Mouse (Mus musculus) adrenal gland, postnatal 36 days (tissue): ENCODE data around the gene Gnpda2. TPM values are rescaled to one million over a fixed set of nuclear protein-coding genes. Genes with fewer than 3 reads are reported as not detected.

Experiments used
- DNase-seq, 2 experiments: peaks; one replicate each; pipeline ENCODE4 v3.0.0; 2021; ENCODE audit warnings: mixed read lengths in 1 of 2
- long read RNA-seq, 2 experiments: library from polyadenylated mRNA; stranded (forward); transcript quantifications; one replicate each; pipeline ENCODE4 v2.0.0; 2021; ENCODE audit warnings: borderline sequencing depth in 2 of 2
- total RNA-seq, 2 experiments: library from RNA; stranded (reverse); gene quantifications; 2 replicates each; pipeline ENCODE4 v1.2.3; 2021

Gene Gnpda2
- total RNA-seq, result 10 to 100 TPM; 15.3 to 25.2 TPM
- long read RNA-seq, experiment 1, transcript Gnpda2-201 (7 exons, 1,894 nt), result major isoform, 42 of 47 reads
- long read RNA-seq, experiment 1, partial matches to known transcripts, result 0 of 47 reads
- long read RNA-seq, experiment 1, other reads (novel, unspliced or antisense), result 1 of 47 reads
- long read RNA-seq, experiment 2, partial matches to known transcripts, result 0 of 4 reads
- long read RNA-seq, experiment 2, other reads (novel, unspliced or antisense), result 0 of 4 reads

DNA sequence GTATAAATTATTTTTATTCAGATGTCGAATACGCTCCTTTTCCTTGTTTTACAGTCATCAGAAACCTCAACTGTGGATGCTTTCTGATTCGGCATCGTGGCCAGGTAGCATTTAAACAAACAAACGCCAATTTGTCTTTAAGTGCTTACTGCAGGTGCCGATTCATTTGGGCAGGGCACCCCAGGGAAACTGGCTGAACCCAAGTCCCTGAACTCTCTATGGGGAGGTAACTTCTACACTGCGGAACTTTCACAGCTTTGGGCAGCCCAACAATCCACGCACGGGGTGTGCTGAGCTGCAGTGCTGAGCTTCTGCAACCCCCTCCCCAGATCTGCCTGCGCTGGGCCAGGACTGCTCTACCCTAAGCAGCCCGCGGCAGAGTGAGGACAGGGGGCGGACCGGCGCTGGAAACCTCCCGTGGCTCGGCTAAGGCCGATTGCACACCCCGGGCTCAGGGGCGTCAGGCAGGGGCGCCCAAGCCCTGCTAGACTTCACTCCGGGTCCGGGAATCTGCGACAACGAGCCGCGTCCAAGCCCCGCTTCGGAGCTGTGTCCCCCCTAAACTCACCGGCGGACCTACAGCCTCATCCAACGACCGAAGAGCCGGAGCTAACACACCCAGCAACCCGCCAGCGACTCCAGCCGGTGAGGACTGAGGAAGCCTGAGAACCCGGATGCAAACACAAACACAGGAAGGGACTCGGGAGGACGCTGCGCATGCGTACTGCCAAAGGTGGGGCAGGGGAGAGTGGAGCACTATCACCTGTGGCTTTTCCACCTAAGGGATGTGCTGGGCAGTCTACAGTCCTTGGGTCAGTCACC lies at the start of gene Gnpda2:
Gene Gnpda2 (minus strand): TSS at position 701 of the 822 bp plus-strand sequence.
- DNase-seq, result peak; percentile 85 to 90

DNA sequence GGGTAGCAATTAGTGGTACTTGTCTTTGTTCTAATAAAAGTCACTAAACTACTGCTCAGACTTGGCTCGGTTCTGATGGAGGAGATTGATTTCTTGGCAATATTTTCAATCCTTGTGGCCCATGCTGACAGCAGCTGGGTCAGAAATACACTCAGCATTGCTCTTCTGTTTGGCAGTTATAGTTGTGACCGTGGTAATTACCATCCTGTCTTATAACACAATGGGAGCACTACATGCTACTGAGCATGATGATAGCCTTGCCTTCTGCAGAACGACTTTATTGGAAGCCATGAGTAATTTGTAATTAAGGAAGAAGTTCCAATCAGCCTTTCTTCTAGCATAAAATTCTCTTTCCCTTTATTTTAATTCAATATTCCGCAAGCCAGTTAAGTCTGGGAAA lies 42.6 kb upstream of the Gnpda2 start:
- DNase-seq, result no peak

DNA sequence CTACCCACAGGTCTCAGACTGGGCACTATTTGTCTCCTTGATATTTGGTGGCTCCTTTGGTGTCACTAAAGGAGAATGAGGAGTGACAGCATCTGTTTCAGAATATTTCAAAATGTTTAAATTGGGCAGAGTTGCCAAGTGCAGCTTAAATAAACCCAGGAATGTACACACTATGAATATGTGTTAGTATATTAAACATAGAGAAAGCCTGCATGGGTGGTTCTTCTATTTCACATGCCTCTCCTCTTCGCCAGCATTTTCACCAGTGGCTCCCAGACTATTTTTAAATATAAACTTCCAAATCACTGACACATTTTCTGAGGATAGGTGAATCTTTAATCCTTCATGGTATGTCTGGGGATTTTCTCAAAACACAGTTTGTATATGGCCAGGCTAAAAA lies 28.8 kb upstream of the Gnpda2 start:
- no peak for DNase-seq

DNA sequence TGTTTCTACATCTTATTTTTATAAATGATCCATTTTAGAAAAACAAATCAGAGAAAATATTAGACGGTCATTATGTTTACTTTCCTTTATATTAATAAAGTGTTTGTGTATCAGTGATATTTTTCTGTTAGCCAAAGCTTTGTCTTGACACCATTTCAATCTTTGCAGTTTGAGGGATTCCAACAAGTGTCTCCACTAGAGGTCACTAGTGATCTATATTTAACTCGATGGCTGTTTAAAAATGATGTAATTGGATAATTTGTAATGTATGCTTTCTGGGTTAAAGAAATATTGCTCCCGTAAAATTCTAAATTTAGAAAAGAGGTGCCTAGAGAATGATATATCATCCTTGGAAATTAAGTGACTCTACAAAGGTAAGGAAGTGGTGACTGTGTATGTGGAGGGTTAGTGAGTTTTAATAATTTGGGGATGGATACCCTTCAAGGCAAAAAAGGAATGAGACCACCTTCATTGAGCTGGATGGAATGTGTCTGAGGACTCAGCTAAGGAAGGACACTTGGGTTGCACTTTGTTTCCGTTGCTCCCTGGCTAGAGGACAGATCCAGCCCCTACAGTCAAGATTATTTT lies 21.2 kb upstream of the Gnpda2 start:
- no peak for DNase-seq

DNA sequence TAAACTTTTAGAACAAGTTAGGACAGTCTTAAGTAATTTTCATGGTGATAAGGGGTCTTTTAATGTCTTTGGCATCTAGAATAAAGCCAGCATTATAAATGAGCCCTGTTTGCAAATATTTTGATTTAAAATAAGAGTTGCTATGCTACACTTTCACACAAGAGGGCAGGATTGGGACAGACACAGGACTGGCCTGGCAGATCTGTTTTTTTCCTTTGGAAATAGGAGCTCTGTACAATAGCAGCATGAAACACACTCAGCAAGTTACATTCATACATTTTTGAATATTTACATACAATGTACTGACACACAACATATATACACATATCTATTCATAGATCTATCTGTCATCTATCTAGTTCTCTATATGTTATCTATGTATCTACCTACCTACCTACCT lies 8.9 kb upstream of the Gnpda2 start:
- DNase-seq, result no peak

DNA sequence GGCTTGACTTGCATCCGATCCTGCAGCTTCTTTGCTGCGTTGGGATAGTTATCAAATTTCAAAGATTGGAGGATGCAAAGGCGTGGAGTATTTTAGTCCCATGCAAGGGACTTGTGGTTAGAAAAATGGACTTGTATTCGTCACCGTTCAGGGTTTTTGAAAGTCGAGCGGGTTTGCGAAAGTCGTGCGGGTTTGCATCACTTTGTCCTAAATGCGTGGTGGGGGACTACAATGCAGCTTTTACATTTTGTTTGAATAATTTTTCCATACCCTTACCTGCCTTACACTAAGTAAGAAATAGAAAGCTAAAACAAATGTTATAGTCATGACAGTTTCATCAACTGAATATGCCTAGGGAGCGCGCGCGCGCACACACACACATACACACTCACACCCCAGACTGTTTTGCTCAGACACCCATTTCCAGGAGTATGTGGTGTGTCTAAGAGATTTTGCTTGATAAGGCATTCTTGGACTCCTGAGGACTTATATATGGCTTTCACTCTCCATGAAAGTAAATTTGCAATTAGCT lies 34.7 kb downstream of the Gnpda2 start:
- DNase-seq, result peak in 1 of 2 experiments; percentile 6

DNA sequence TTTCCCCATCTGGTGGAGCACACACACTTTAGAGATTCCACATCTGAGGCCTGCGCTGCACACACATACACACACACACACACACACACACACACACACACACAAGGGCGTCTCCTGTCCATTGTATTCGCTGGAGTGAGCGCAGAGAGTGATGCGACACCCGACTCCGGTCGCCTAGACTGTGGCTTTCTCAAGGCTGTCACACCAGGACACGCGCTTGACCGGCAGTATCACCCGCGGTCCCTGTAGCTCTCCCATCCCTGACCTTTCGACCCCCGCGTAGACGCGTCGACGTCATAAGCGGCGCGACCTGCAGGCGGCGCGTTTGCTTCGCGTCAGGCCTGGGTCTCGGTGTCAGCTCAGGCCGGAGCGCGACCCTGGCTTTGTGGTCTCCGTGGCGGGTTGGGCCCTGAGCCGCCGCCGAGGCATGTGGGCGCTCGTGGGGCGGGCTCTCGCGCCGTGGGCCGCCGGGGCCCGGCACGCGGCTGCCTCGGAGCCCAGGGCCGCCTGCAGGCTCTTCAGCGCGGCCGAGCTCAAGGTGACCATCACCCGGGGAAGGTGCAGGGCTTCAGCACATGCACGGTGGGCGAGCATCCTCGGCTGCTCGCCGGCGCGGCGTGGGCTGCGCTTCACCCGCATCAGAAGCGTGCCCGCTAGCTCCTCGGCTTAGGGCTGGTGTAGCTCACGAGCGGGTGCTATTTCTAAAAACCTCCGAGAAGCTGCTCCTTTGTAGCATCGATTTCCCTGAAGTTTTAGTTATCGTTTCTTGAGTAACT lies 35.3 kb downstream of the Gnpda2 start, which contains the start of gene Guf1:
Gene Guf1 (plus strand): TSS at position 296 of the 776 bp plus-strand sequence.
- DNase-seq, result peak; percentile 93 to 95

DNA sequence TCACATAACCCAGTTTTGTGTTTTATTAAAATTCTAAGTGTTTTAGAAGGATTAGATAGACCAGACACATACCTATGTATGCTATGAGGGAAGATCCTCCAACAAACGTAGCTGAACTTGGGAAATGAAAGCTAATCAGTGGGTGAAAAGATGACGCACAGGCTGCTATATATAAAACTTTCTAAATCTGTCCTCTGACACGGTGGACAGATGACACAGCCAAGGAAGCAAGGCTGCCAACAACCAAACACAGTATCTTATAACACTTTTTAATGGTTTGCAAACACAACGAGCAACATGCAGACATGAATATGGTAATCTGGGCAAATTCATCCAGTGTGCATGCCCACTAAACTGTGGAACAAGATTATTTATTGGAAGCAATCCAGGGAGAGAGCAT lies 49.7 kb downstream of the Gnpda2 start, which contains the start of gene Yipf7:
Gene Yipf7 (minus strand): TSS at position 160 of the 400 bp plus-strand sequence.
- no peak for DNase-seq

DNA sequence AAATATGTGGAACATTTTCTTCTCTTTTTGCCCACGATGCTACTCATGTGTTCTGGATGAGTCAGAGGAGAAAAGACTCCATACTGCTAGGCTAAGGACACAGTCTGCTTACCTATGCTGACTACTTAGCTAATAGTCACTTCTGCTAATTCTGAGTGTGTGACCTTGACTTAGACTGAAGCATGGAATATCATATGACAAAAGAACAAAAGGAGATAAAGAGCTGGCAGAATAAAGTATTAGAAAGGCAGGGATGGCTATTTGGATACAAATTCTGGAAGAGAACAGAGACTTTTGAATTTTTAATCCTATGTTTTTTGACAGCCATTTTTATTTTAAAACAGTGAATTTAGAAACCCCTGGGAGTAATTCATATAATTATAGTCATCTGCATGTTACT lies 50.5 kb downstream of the Gnpda2 start:
- DNase-seq, result no peak

DNA sequence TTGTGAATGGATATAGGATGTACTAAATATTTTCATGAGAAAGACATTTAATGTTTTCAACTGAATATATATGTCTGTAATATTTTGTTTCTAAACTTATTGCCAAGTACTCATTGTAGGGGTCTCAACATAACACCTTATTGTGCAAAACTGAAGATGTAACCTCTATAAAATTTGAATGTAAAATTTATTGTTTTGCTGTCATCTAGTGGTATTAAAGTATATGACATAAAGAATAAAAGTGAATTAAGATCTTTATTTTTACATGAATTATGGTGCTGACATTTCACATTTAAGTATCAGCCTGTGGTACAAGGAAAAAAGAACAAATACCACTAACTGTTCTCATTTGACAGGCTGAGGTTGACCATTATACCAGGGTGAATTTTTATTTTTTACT lies 68.2 kb downstream of the Gnpda2 start:
- DNase-seq, result no peak

Other genes starting within 250 kb of the Gnpda2 start
- not detected for gene Yipf7, start 49.7 kb downstream of the Gnpda2 start, total RNA-seq
- 10 to 100 TPM; 18.7 to 22.0 TPM for gene Guf1, start 35.4 kb downstream of the Gnpda2 start, total RNA-seq